Mouse (Mus musculus) intestine, embryonic 15.5 days (tissue): ENCODE measurements around the gene Zdhhc7. TPM values are rescaled to one million over a fixed set of nuclear protein-coding genes. Genes with fewer than 3 reads are reported as not detected.

Source experiments
- ATAC-seq: fragments of 200-750 bp; cut with Nextera tagmentation; 2 replicates; pipeline ENCODE4 v1.8.0; 2017; ENCODE audit warnings: moderate TSS enrichment, moderate library complexity
- H3K27ac ChIP-seq: fragments of 300-500 bp; sonication (generic); 2 replicates; pipeline ENCODE4 v1.5.1; 2015; ENCODE audit warnings: mild to moderate bottlenecking, inconsistent platforms
- H3K27me3 ChIP-seq: fragments of 300-500 bp; sonication (generic); replicated peaks from 2 replicates; pipeline ENCODE4 v1.6.1; 2015; ENCODE audit warnings: inconsistent platforms
- H3K36me3 ChIP-seq: fragments of 300-500 bp; sonication (generic); 2 replicates; pipeline ENCODE4 v1.6.1; 2015; ENCODE audit warnings: inconsistent platforms
- H3K4me1 ChIP-seq: fragments of 300-500 bp; sonication (generic); replicated peaks from 2 replicates; pipeline ENCODE4 v1.6.1; 2015; ENCODE audit warnings: inconsistent platforms
- H3K4me2 ChIP-seq: fragments of 300-500 bp; sonication (generic); replicated peaks from 2 replicates; pipeline ENCODE4 v1.6.1; 2015; ENCODE audit warnings: mild to moderate bottlenecking, inconsistent platforms
- H3K4me3 ChIP-seq: fragments of 300-500 bp; sonication (generic); replicated peaks from 2 replicates; pipeline ENCODE4 v1.5.1; 2015; ENCODE audit warnings: inconsistent platforms
- H3K9ac ChIP-seq: fragments of 300-500 bp; sonication (generic); 2 replicates; pipeline ENCODE4 v1.6.1; 2015; ENCODE audit warnings: inconsistent platforms
- H3K9me3 ChIP-seq: fragments of 300-500 bp; sonication (generic); 2 replicates; pipeline ENCODE4 v1.6.1; 2016; ENCODE audit warnings: inconsistent platforms
- whole genome bisulfite sequencing: fragments of 180-500 bp; shearing (Covaris S2); methylation state at CpG from one replicate; pipeline ENCODE4 v1.1.7; 2015; 5-methylcytosine and 5-hydroxymethylcytosine counted together
- polyA plus RNA-seq: library from polyadenylated mRNA; unstranded; fragments of >200 nt; fragmentation: Nextera tagmentation; extraction: Ambion mirVana; gene quantifications from 2 replicates; pipeline ENCODE4 v1.2.1, GENCODE M21; 2015

Gene Zdhhc7
- polyA plus RNA-seq, 1 experiment from 2014 or later: 34.8 TPM

DNA sequence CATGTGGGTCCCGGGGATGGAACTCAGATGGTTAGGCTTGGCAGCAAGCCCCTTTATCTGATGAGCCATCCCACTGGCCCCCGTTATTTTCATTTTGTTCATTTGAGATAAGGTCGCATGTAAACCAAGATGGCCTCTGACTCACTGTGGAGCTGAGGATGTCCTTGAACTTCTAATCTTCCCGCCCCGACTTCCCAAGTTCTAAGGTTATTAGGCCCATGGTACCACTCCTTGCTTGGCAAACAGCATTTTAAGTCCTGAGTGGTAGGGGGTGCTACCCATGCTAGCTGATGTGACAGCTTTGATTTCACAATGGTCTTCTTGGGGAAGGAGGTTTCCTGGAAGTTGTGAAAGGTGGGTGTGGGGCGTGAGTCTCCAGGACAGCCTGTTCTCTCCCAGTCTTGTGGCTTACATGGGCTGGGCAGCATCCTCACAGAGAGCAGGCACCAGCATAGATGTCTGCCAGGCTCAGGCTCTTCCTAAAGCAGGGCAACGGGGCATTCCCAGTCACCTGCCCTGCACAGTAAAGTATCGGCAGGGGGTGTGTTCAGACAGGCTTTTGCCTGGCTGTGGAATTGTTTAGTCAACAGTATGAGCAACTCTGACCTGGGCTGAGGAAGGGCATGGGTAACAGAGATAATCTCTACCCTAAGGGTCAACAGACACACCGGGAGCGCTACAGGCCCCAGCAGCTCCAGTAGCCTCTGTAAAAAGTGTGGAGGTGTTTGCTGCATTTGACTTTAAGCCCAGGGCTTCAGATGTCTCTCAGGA, 58.6 kb downstream of the Zdhhc7 start:
- H3K4me1 ChIP-seq: no peaks in the 10 kb centered on the region
- H3K9me3 ChIP-seq: no peaks in the 10 kb centered on the region
- H3K4me3 ChIP-seq: no peak overlapping the region
- H3K36me3 ChIP-seq: no peaks in the 10 kb centered on the region
- no peak overlapping the region for H3K4me2 ChIP-seq
- ATAC-seq: no peak
- no peaks in the 10 kb centered on the region for H3K27me3 ChIP-seq
- no peak overlapping the region for H3K9ac ChIP-seq
- WGBS: 67% methylated on average over 10 of the region's 10 CpGs
- no peak overlapping the region for H3K27ac ChIP-seq

DNA sequence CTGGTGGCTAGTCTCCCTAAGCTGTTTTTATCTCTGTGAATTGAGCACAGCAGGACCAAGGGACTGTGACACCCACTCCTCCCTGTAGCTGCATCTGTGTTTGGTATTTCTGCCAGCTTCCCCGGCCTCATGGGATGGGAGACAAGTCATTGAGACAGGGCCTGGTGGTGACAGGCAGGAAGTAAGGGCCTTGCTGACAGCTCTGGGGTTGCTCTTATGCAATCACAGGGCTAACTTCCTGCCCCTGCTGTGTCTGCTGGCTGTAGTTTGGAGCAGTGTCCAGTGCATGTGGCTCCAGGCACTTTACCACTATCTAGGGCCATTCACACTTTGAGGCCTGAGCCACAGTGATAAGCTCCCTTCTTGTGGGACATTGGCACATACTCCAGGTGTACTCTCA, 60.4 kb downstream of the Zdhhc7 start:
- H3K27ac ChIP-seq: no peak overlapping the region
- WGBS: 46% methylated on average over 1 of the region's 1 CpGs
- no peaks in the 10 kb centered on the region for H3K9me3 ChIP-seq
- no peaks in the 10 kb centered on the region for H3K27me3 ChIP-seq
- no peak overlapping the region for H3K4me3 ChIP-seq
- no peak for ATAC-seq
- H3K4me2 ChIP-seq: no peak overlapping the region
- H3K9ac ChIP-seq: no peak overlapping the region
- H3K36me3 ChIP-seq: no peaks in the 10 kb centered on the region
- peaks cover 13% of the 10 kb centered on the region for H3K4me1 ChIP-seq

GRCm38 (mm10) chr8:120039313-120039919, 61.9 kb downstream of the Zdhhc7 start:
- no peaks in the 10 kb centered on the region for H3K9me3 ChIP-seq
- H3K27ac ChIP-seq: no peak overlapping the region
- H3K4me3 ChIP-seq: no peak overlapping the region
- no peaks in the 10 kb centered on the region for H3K36me3 ChIP-seq
- no peak overlapping the region for H3K9ac ChIP-seq
- no peaks in the 10 kb centered on the region for H3K27me3 ChIP-seq
- no peak for ATAC-seq
- H3K4me2 ChIP-seq: no peak overlapping the region
- H3K4me1 ChIP-seq: peaks cover 15% of the 10 kb centered on the region
- WGBS: 77% methylated on average over 11 of the region's 11 CpGs

DNA sequence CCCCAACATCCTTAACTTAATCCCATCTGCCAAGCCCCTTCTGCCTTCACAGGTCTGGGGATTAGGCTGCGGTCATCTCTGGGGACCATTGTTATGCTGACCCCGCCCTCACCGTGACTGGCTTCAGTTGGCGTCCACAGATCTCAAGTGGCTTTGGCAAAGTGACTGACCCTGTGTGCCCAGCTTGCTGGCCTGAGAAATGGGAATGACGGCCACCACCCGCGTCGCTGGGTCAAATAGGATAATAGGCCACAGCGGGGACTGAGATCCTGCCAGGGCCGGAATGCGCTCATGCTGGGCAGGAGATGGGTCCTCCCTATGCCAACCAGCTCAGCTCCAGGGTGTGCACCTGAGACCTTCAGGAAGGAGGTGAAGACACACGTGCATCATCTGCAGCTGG, 62.5 kb downstream of the Zdhhc7 start:
- H3K27ac ChIP-seq: no peak overlapping the region
- no peaks in the 10 kb centered on the region for H3K27me3 ChIP-seq
- ATAC-seq: no peak
- peaks cover 15% of the 10 kb centered on the region for H3K4me1 ChIP-seq
- no peaks in the 10 kb centered on the region for H3K9me3 ChIP-seq
- no peak overlapping the region for H3K4me2 ChIP-seq
- 96% methylated on average over 12 of the region's 12 CpGs for WGBS
- H3K36me3 ChIP-seq: no peaks in the 10 kb centered on the region
- no peak overlapping the region for H3K4me3 ChIP-seq
- H3K9ac ChIP-seq: no peak overlapping the region

DNA sequence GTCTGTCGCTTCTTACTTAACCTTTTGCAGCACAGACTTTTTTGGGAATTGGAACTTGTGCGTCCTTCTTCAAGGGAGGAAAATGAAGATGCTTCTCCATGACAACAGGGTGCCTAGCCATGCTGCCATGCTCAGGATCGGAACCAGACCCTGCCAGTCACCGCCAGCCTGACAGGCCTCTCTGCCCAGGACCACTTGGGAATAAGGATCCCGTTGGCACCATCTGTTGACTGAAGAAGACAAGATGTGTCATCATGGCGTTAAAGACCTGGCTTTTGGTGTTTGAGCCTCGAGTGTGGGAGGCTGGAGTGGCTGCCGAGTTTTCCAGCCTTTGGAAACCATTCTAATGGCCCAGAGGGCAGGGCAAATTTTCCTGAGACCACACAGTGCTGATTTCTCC, 63.7 kb downstream of the Zdhhc7 start:
- 79% methylated on average over 8 of the region's 8 CpGs for WGBS
- ATAC-seq: no peak

GRCm38 (mm10) chr8:120037199-120037598, 64.1 kb downstream of the Zdhhc7 start:
- no peak overlapping the region for H3K27ac ChIP-seq
- no peak overlapping the region for H3K9ac ChIP-seq
- H3K36me3 ChIP-seq: no peaks in the 10 kb centered on the region
- 63% methylated on average over 15 of the region's 15 CpGs for WGBS
- H3K27me3 ChIP-seq: no peaks in the 10 kb centered on the region
- peaks cover 15% of the 10 kb centered on the region for H3K4me1 ChIP-seq
- H3K9me3 ChIP-seq: no peaks in the 10 kb centered on the region
- no peak overlapping the region for H3K4me2 ChIP-seq
- no peak overlapping the region for H3K4me3 ChIP-seq
- ATAC-seq: no peak

More for the DNA sequence above, 63.7 kb downstream of the Zdhhc7 start:
- Histone ChIP-seq H3K4me3 (no peak overlapping the region), H3K9ac (no peak overlapping the region), H3K4me2 (no peak overlapping the region), H3K9me3 (no peaks in the 10 kb centered on the region), H3K27me3 (no peaks in the 10 kb centered on the region), H3K4me1 (peaks cover 15% of the 10 kb centered on the region), H3K27ac (no peak overlapping the region), H3K36me3 (no peaks in the 10 kb centered on the region)

- Histone ChIP-seq H3K27ac (no peak overlapping the region), H3K4me3 (no peak overlapping the region), H3K4me1 (peaks cover 15% of the 10 kb centered on the region), H3K9me3 (no peaks in the 10 kb centered on the region), H3K4me2 (no peak overlapping the region), H3K36me3 (no peaks in the 10 kb centered on the region), H3K27me3 (no peaks in the 10 kb centered on the region), H3K9ac (no peak overlapping the region)
- WGBS: 64% methylated on average over 4 of the region's 4 CpGs
- ATAC-seq: no peak
Measured at GRCm38 (mm10) chr8:120036578-120036977, 64.7 kb downstream of the Zdhhc7 start.

DNA sequence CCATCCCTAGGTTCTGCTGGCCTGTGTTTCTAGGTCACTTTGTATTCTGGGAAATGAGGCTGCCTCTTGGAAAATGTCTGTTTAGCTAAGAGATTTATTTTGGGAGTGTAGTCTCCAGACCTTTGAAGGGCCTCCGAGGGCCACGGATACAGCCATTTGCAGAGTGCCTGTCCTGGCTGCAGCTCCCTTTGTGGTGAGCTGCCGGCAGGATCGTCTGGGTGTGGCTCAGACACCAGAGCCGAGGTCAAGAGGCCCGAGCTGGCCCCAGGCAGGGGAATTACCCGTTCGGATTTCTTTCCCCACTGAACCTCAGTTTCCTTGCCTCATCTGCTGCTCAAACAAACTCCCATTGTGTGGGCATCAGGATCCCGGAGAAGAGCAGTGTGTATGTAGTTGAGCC, 65.2 kb downstream of the Zdhhc7 start:
- 11% methylated on average over 9 of the region's 9 CpGs for WGBS
- H3K4me2 ChIP-seq: no peak overlapping the region
- peaks cover 15% of the 10 kb centered on the region for H3K4me1 ChIP-seq
- H3K36me3 ChIP-seq: no peaks in the 10 kb centered on the region
- ATAC-seq: no peak
- no peak overlapping the region for H3K9ac ChIP-seq
- no peaks in the 10 kb centered on the region for H3K27me3 ChIP-seq
- H3K9me3 ChIP-seq: no peaks in the 10 kb centered on the region
- no peak overlapping the region for H3K27ac ChIP-seq
- no peak overlapping the region for H3K4me3 ChIP-seq

- no peaks in the 10 kb centered on the region for H3K9me3 ChIP-seq
- H3K4me3 ChIP-seq: no peak overlapping the region
- no peak for ATAC-seq
- 59% methylated on average over 6 of the region's 6 CpGs for WGBS
- H3K36me3 ChIP-seq: no peaks in the 10 kb centered on the region
- H3K4me1 ChIP-seq: peaks cover 15% of the 10 kb centered on the region
- no peaks in the 10 kb centered on the region for H3K27me3 ChIP-seq
- no peak overlapping the region for H3K4me2 ChIP-seq
- H3K27ac ChIP-seq: no peak overlapping the region
- H3K9ac ChIP-seq: no peak overlapping the region
Measured at GRCm38 (mm10) chr8:120034471-120034870, 66.8 kb downstream of the Zdhhc7 start.

DNA sequence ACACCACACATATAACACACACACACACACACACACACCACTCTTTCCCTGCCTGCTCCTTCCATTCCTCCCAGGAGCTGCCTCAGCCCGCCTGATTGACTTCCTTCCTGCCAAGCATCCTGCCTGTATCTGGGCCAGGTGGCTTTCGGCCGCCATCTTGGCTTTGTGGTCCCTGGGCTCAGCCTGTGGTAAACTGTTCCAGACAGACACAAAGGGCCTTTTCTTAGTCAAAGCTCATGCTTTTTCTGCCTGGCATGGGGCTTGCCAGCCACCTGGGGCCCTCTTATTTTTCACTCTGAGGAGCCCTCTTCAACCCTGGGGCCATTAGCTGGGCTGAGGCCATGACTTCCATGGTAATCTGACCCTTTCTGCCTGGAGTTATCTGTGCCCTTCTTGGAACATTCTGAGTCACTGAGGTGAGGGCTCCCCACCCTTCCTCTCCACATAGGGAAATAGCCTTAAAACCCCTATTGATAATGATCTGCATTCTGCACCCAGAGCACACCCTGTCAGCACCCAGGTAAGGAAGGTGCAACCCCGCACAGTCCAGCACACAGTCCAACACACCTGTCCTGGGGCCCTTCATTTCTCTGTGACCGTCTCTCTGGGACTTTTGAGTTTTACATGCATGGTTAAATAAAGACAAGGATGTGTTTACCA, 68.6 kb downstream of the Zdhhc7 start:
- no peak overlapping the region for H3K4me3 ChIP-seq
- no peaks in the 10 kb centered on the region for H3K9me3 ChIP-seq
- 87% methylated on average over 5 of the region's 5 CpGs for WGBS
- no peak overlapping the region for H3K4me2 ChIP-seq
- H3K36me3 ChIP-seq: no peaks in the 10 kb centered on the region
- no peak overlapping the region for H3K27ac ChIP-seq
- H3K4me1 ChIP-seq: peaks cover 15% of the 10 kb centered on the region
- ATAC-seq: peak; percentile 74
- no peak overlapping the region for H3K9ac ChIP-seq
- H3K27me3 ChIP-seq: no peaks in the 10 kb centered on the region
